Mouse (Mus musculus) intestine, embryonic 15.5 days (tissue): ENCODE measurements around the gene Gstt1. TPM values are rescaled to one million over a fixed set of nuclear protein-coding genes. Genes with fewer than 3 reads are reported as not detected.
A peak's percentile ranks its signal among the peaks of the same experiment; 100 is the strongest.
"Not testable (repeated sequence)": the region's sequence is repeated elsewhere in the genome, so short reads cannot be mapped to it uniquely, and the experiment has no call there.

Experiments used
- ATAC-seq: fragments of 200-750 bp; cut with Nextera tagmentation; 2 replicates; pipeline ENCODE4 v1.8.0; 2017; ENCODE audit warnings: moderate TSS enrichment, moderate library complexity
- H3K27ac ChIP-seq: fragments of 300-500 bp; sonication (generic); 2 replicates; pipeline ENCODE4 v1.5.1; 2015; ENCODE audit warnings: mild to moderate bottlenecking, inconsistent platforms
- H3K27me3 ChIP-seq: fragments of 300-500 bp; sonication (generic); replicated peaks from 2 replicates; pipeline ENCODE4 v1.6.1; 2015; ENCODE audit warnings: inconsistent platforms
- H3K36me3 ChIP-seq: fragments of 300-500 bp; sonication (generic); 2 replicates; pipeline ENCODE4 v1.6.1; 2015; ENCODE audit warnings: inconsistent platforms
- H3K4me1 ChIP-seq: fragments of 300-500 bp; sonication (generic); replicated peaks from 2 replicates; pipeline ENCODE4 v1.6.1; 2015; ENCODE audit warnings: inconsistent platforms
- H3K4me2 ChIP-seq: fragments of 300-500 bp; sonication (generic); replicated peaks from 2 replicates; pipeline ENCODE4 v1.6.1; 2015; ENCODE audit warnings: mild to moderate bottlenecking, inconsistent platforms
- H3K4me3 ChIP-seq: fragments of 300-500 bp; sonication (generic); replicated peaks from 2 replicates; pipeline ENCODE4 v1.5.1; 2015; ENCODE audit warnings: inconsistent platforms
- H3K9ac ChIP-seq: fragments of 300-500 bp; sonication (generic); 2 replicates; pipeline ENCODE4 v1.6.1; 2015; ENCODE audit warnings: inconsistent platforms
- H3K9me3 ChIP-seq: fragments of 300-500 bp; sonication (generic); 2 replicates; pipeline ENCODE4 v1.6.1; 2016; ENCODE audit warnings: inconsistent platforms
- WGBS: fragments of 180-500 bp; shearing (Covaris S2); methylation state at CpG from one replicate; pipeline ENCODE4 v1.1.7; 2015; 5-methylcytosine and 5-hydroxymethylcytosine counted together
- polyA plus RNA-seq: library from polyadenylated mRNA; unstranded; fragments of >200 nt; fragmentation: Nextera tagmentation; extraction: Ambion mirVana; gene quantifications from 2 replicates; pipeline ENCODE4 v1.2.1, GENCODE M21; 2015

The Gstt1 gene
- polyA plus RNA-seq, 1 experiment from 2014 or later: 15.0 TPM

DNA sequence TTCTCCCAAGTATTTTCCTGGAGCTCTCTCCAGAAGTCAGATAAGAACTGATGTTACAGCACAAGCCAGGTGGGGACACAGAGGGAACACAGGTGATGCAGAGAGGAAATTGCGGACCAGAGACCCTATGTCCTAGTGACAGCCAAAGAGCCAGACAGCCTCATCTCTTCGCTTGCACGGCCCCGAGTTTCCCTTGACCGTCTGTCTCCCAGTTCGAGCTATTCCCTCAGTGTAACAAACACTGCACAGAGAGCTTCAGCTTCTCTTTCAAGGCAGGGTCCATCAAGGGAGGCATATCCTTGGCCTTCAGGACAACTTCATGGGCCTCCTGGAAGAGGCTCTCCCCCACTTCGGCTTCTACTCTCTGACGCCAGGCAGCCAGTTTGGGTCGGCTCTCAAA lies 23.8 kb downstream of the Gstt1 start:
- Histone ChIP-seq H3K4me1 (peaks cover 11% of the 10 kb centered on the region), H3K27ac (no peak overlapping the region), H3K4me2 (no peak overlapping the region), H3K4me3 (no peak overlapping the region), H3K9ac (no peak overlapping the region), H3K27me3 (no peaks in the 10 kb centered on the region), H3K36me3 (no peaks in the 10 kb centered on the region), H3K9me3 (no peaks in the 10 kb centered on the region)
- no peak for ATAC-seq
- 90% methylated on average over 9 of the region's 9 CpGs for WGBS

DNA sequence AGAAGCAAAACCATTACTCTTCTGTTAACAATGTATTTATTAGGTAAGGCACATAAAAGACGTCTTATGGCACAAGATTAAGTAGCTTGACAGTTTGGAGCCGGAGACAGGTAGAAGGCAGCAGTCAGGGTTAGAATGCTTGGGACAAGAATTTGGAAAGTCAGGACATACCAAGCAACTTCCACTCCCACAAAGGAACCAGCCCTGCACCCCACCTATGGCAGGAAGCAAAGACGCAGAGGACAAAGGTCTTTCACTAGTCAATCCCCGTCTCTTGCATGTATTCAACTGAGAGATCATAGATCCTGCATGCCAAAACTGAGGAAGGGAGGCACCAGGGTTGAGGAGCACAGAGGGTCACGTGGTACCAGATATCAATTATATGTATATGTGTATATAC lies 24.3 kb downstream of the Gstt1 start:
- no peak overlapping the region for H3K9ac ChIP-seq
- H3K4me1 ChIP-seq: peaks cover 11% of the 10 kb centered on the region
- no peaks in the 10 kb centered on the region for H3K27me3 ChIP-seq
- no peak for ATAC-seq
- no peaks in the 10 kb centered on the region for H3K9me3 ChIP-seq
- no peak overlapping the region for H3K27ac ChIP-seq
- no peak overlapping the region for H3K4me2 ChIP-seq
- no peak overlapping the region for H3K4me3 ChIP-seq
- 87% methylated on average over 5 of the region's 5 CpGs for WGBS
- H3K36me3 ChIP-seq: no peaks in the 10 kb centered on the region

DNA sequence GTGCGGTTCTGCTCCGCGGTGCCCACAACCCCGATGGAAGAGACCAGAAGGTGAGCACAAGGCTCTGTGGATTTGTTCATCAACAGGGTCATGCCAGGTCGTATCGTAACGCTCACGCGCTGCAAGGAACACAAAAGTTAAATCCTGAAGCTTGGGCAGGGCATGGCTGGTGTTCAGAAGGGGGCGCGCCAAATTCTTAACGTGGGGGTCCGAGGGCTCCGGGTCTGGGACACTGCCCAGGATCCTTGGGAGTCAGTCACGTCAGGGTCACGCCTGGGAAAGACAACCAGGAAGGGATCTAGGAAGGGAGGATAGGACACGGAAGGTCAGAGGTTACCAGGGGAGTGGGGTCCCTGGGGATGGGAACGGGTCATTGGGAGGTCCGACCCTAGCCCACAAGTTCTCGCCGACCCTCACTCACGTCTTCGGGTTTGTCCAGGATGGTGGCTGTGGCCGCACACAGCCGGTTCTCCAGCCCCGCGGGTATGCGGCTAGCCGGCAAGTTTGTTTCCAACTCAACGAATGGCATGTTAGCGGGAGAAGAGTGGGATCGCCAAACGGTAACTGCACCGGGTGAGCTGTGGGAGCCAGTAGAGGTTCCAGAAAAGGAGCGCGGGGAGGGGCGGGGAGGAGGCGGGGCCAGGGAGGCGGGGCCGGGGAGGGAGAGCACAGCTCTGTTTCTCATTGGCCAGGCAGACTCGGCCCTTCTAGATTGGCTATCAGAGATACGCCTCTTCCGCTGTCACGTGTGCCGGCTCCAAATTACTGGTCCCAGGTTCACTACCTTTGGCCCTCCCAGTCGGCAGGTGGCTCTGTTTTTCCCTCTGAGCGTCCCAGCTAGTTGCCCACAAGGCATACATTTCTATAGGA lies 25.4 kb downstream of the Gstt1 start, which contains the start of gene Ddt:
Ddt (minus strand) TSS at position 620 of the 870 bp plus-strand sequence.
- H3K9me3 ChIP-seq: no peaks in the 10 kb centered on the region
- no peaks in the 10 kb centered on the region for H3K27me3 ChIP-seq

DNA sequence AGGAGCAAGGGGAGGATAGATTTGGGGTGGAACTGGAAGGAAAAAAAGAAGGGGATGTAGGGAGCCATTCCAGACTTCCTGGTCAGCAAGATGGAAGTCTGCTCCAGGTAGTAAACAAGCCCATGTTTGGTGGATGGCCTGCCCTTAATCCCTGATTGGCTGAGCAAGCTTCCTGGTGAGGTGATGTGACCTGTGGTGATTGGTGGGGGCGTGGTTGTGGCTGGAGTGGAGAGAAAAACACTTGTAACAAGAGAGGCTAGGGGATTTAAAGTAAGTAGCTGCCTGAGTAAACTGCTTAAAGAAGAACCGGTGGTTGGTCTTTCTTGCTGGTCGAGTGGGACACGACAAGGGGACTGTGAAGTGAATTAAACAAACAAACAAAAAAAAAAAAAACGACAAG lies 30.6 kb downstream of the Gstt1 start:
- H3K4me1 ChIP-seq: peaks cover 13% of the 10 kb centered on the region
- H3K27me3 ChIP-seq, H3K36me3 ChIP-seq, H3K4me2 ChIP-seq, H3K9me3 ChIP-seq, H3K9ac ChIP-seq, H3K4me3 ChIP-seq, ATAC-seq, H3K27ac ChIP-seq: not testable (repeated sequence)
- 32% methylated on average over 5 of the region's 5 CpGs for WGBS

More for the DNA sequence above, 25.4 kb downstream of the Gstt1 start, which contains the start of gene Ddt:
- Histone ChIP-seq H3K9ac (peak within 1 kb of the TSS; percentile 67), H3K36me3 (no peaks in the 10 kb centered on the region), H3K27ac (peak within 1 kb of the TSS; percentile 48; the same call in 1 of the 2 replicates), H3K4me2 (peak within 1 kb of the TSS; percentile 97), H3K4me1 (peaks cover 11% of the 10 kb centered on the region), H3K4me3 (peak within 1 kb of the TSS; percentile 65)
- ATAC-seq: peak; percentile 97
- WGBS: under 1% methylated on average over 47 of the region's 47 CpGs

DNA sequence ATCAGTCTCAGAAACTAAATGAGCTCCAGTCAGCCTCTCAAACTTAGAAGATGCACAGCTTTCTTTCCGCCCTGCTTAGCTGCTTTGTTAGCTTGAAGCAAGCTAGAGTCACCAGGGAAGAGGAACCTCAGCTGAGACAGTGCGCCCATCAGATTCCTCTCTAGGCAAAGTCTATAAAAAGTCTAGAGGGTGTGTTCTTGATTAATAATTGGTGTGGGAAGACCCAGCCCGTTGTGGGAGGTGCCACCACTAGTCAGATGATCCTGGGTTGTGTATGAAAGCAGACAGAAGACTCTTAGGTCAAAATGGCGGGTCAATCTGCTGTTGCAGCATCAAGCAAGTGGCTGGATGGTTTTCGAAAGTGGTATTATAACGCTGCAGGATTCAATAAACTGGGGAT lies 31.5 kb downstream of the Gstt1 start:
- 81% methylated on average over 6 of the region's 6 CpGs for WGBS
- H3K27ac ChIP-seq: no peak overlapping the region
- H3K4me2 ChIP-seq: no peak overlapping the region
- ATAC-seq: no peak
- H3K27me3 ChIP-seq: no peaks in the 10 kb centered on the region
- H3K4me1 ChIP-seq: peaks cover 7% of the 10 kb centered on the region
- no peak overlapping the region for H3K4me3 ChIP-seq
- no peaks in the 10 kb centered on the region for H3K36me3 ChIP-seq
- H3K9ac ChIP-seq: no peak overlapping the region
- no peaks in the 10 kb centered on the region for H3K9me3 ChIP-seq

DNA sequence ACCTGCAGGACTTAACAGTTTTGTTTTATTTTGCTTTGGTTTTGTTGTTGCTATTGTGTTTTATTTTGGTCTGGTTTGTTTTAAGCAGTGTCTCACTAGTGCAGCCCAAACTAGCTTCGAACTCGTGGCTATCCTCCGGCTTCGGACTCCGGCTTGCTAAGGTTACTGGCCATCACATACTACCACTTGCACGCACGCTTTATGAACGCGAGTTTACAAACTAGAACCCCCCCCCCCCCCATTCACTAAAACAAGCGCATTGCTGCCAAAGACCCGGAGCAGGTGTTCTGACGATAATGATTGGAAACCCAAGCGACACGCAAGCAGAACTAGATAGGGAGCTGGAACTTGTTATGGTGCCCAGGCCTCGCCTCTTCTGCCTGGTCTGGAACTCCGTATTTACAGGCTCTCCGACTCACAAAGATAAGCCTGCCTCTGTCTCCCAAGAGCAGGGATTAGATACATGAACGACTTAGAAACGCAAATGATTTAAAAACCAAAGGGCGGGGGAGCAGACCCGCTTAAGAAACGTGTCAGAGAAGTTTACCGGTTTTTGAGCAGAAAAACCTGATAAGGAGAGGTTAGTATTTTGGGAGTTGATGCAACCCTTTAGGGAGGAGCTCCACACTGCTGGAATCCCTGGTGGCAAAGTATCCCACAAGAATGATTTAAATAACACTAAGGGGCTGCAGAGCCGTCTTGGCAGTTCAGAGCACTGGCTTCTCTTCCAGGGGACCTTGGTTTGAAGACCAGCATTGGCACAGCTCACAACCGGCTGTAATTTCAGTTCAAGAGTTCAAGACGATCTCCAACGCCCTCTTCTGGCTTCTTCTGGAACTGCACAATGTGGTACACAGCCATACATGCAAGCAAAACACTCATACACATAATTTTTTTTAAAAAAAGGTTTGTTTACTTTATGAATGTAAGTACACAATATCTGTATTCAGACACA lies 33.6 kb downstream of the Gstt1 start:
- Histone ChIP-seq H3K9ac (peak overlapping the region; percentile 66), H3K4me2 (peak overlapping the region; percentile 64), H3K36me3 (no peaks in the 10 kb centered on the region), H3K4me3 (peak overlapping the region; percentile 74), H3K27ac (peak overlapping the region; percentile 28; the same call in 1 of the 2 replicates), H3K27me3 (no peaks in the 10 kb centered on the region), H3K4me1 (peaks cover 7% of the 10 kb centered on the region), H3K9me3 (no peaks in the 10 kb centered on the region)
- WGBS: under 1% methylated on average over 27 of the region's 27 CpGs
- peak; percentile 61 for ATAC-seq

DNA sequence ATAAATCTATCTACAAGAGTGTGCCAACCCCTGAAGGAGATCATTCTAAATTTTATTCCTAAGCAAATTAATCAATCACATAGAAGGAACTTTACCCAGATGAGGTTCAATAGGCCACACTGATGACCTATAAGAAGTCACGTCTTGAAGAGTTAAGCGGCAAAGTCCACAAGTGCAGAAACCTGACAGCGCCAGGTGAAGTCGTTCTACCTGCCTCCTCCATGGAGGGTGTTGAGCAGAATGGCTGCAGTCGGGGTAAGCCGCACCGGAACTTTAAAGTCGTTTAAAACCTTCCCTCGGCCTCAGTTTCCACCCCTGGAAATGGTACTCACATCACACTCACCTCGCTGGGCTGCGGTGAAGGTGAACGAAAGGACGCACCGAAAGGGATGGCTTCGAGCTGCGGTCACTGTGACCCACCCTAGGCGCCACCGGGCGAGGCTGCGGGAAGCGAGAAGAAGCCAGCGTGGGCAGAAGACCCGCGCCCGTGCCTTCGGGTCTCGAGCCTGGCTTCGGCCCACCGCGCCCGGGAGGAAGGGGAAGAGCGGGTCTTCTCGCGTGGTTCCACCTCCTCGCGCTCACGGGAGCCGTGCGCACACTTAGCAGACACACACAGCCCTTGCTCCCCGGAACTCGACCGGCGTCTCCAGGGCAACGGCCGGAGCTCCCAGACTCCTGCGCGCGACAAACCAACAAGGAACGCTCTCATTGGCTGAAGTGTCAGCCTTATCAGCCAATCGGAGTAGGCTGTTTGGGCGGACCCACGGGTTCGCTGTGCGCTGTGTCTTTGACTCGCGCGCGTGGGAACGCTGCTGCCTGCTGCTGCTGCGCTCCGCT lies 34.5 kb downstream of the Gstt1 start, which contains the start of gene Cabin1:
Cabin1 (minus strand) TSS at position 660 of the 837 bp plus-strand sequence.
- H3K4me1 ChIP-seq: peaks cover 7% of the 10 kb centered on the region
- H3K9me3 ChIP-seq: no peaks in the 10 kb centered on the region
- H3K9ac ChIP-seq: peak within 1 kb of the TSS; percentile 66
- H3K4me3 ChIP-seq: peak within 1 kb of the TSS; percentile 74
- no peaks in the 10 kb centered on the region for H3K27me3 ChIP-seq
- peak; percentile 99 for ATAC-seq
- no peaks in the 10 kb centered on the region for H3K36me3 ChIP-seq
- H3K4me2 ChIP-seq: peak within 1 kb of the TSS; percentile 64
- H3K27ac ChIP-seq: peak within 1 kb of the TSS; percentile 29
- WGBS: under 1% methylated on average over 61 of the region's 61 CpGs

DNA sequence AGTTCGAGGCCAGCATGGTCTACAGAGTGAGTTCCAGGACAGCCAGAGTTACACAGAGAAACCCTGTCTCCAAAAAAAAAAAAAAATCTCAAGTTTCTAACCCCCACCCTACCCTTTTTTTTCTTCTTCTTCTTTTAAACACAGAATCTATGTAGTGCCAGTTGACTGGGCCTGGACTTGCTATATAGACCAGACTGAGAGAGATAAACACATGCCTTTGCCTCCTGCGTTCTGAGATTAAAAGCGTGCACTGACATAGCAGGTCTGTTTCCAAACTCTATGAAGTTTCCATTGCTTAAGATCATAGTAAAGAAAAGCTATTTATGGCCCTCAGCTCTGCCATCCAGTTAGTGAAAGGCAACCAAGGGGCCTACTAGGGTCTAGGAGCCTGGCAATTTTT lies 36.0 kb downstream of the Gstt1 start:
- peaks cover 4% of the 10 kb centered on the region; the same call in 1 of the 2 replicates for H3K36me3 ChIP-seq
- H3K4me2 ChIP-seq: no peak overlapping the region
- no peak overlapping the region for H3K4me3 ChIP-seq
- no peaks in the 10 kb centered on the region for H3K27me3 ChIP-seq
- H3K9ac ChIP-seq: no peak overlapping the region
- peaks cover 7% of the 10 kb centered on the region for H3K4me1 ChIP-seq
- WGBS: 87% methylated on average over 3 of the region's 3 CpGs
- no peak overlapping the region for H3K27ac ChIP-seq
- no peaks in the 10 kb centered on the region for H3K9me3 ChIP-seq
- ATAC-seq: no peak

DNA sequence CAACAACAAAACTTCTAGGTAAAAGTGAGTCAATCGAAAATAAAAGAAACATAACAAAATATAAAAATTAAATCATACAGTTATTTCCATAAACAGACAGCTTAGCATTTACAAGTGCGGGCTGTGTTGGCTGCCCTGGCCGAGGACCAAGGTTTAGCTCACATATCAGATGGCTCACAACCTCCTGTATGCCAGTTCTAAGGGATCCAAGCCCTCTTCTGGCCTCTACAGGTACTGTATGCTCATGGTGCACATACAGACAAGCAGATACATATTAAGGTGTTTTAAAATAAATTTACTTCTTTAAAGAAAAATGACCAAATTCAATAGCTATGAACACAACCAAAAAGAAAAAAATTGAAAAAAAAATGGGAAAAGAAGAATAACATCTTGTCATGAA lies 38.1 kb downstream of the Gstt1 start:
- Histone ChIP-seq H3K27ac (no peak overlapping the region), H3K36me3 (peaks cover 4% of the 10 kb centered on the region; the same call in 1 of the 2 replicates), H3K9ac (no peak overlapping the region), H3K4me1 (peaks cover 7% of the 10 kb centered on the region), H3K9me3 (no peaks in the 10 kb centered on the region), H3K4me3 (no peak overlapping the region), H3K4me2 (no peak overlapping the region), H3K27me3 (no peaks in the 10 kb centered on the region)
- WGBS: 94% methylated on average over 3 of the region's 3 CpGs
- no peak for ATAC-seq

DNA sequence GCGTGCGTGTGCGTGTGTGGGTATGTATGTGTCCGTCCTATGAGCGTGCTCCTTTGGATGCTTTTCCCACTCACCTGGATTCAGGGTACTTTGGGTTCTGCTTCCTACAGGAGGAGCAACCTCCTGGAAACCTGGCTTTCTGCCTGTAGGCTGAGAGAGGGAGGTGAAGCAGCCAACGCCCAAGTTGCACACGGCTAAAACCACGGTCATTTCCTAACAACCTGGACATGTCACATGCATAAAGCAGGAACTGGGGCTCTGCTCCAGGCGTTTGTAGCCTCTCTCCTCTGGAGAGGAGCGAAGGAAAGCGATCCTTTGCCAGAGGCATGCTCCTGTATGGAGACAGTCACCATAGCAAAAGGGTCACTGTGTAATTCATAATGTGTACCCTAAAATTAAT lies 41.7 kb downstream of the Gstt1 start:
- H3K27ac ChIP-seq: no peak overlapping the region
- peaks cover 13% of the 10 kb centered on the region for H3K36me3 ChIP-seq
- no peak overlapping the region for H3K9ac ChIP-seq
- WGBS: 88% methylated on average over 11 of the region's 11 CpGs
- no peak for ATAC-seq
- H3K9me3 ChIP-seq: no peaks in the 10 kb centered on the region
- H3K27me3 ChIP-seq: no peaks in the 10 kb centered on the region
- H3K4me3 ChIP-seq: no peak overlapping the region
- H3K4me1 ChIP-seq: no peaks in the 10 kb centered on the region
- no peak overlapping the region for H3K4me2 ChIP-seq

DNA sequence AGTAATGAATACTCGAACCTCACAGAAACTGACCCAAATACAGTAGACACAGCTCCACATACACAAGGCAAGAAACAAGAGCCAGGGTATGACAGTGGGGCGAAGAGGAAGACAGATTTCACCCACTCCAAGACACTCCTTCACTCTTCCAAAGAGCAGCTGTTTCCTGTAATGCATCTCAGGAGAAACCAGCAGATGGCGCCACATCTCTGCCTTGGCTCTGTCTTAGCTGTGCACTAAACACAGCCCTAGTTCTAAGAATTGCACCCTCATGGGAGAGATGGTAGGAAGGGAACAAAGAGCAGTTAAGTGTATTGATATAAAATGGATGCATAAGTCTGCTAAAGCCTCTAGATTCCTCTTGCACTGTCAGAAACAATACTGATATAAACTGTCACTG lies 54.4 kb downstream of the Gstt1 start:
- Histone ChIP-seq H3K4me3 (no peak overlapping the region), H3K27me3 (no peaks in the 10 kb centered on the region), H3K9ac (no peak overlapping the region), H3K4me2 (no peak overlapping the region), H3K9me3 (no peaks in the 10 kb centered on the region), H3K4me1 (no peaks in the 10 kb centered on the region), H3K36me3 (peaks cover 45% of the 10 kb centered on the region), H3K27ac (no peak overlapping the region)
- WGBS: 35% methylated on average over 3 of the region's 3 CpGs
- ATAC-seq: peak; percentile 89
